Mouse (Mus musculus) olfactory bulb, adult 2 months (tissue): ENCODE data around the gene Exosc9.

Experiments
- CTCF ChIP-seq: fragments of 200-500 bp; IDR thresholded peaks from 2 replicates; pipeline ENCODE4 v1.5.1; 2012; ENCODE audit warnings: low read depth, mild to moderate bottlenecking, low read length, moderate library complexity; ENCODE audit not compliant: insufficient read depth
- POLR2A ChIP-seq: fragments of 200-500 bp; IDR thresholded peaks from 2 replicates; pipeline ENCODE4 v1.6.1; 2012; ENCODE audit warnings: mild to moderate bottlenecking, low read depth, low read length, moderate library complexity; ENCODE audit not compliant: insufficient read depth

DNA sequence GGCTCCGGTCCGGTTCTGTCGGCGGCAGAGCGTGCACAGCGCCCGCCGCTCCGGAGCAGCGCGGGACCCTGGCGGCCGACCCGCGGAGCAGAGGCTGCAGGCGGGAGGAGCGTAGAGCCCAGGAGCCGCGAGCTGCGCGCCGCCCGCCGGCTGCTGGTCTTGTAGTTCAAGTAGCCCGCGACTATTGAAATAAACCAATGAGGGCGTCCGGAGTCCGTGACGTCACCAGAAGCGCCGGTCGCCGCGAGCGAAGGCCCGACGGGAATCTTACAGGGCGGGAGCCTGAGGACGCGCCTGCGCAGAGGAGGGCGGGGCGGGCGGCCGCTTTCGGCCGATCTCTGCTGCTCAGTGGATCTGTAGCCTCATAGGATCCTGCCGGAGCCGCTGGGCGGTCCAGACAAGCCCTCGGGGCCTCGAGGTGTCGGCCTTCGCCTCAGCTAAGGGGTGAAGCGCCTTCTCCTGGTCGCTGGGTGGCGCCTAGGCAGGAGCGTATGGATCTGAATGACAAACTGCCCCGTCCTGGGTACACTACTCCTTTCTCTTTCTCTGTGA, 19.5 kb downstream of the Exosc9 start, which contains the start of gene Ccna2:
- TF ChIP-seq POLR2A (peak; percentile 72; the same call in 1 of the 2 replicates), CTCF (no peak)
